Mouse (Mus musculus) MEL (cell line): ENCODE measurements around the gene Ocln. TPM values are rescaled to one million over a fixed set of nuclear protein-coding genes. Genes with fewer than 3 reads are reported as not detected.

ENCODE experiments used
- DNase-seq: peaks from one replicate; pipeline ENCODE4 v3.0.0; 2011; ENCODE audit warnings: low read depth, low spot score
- H3K27ac ChIP-seq: 2 replicates; pipeline ENCODE4 v1.5.1; 2012; ENCODE audit warnings: low read depth, mild to moderate bottlenecking, control low read depth, low read length, moderate library complexity; ENCODE audit not compliant: control insufficient read depth
- H3K27me3 ChIP-seq, 2 experiments: fragments of 150-350 bp in 1 of 2; sonication (generic) in 1 of 2; 2 replicates each; pipeline ENCODE4 v1.6.1; 2012; ENCODE audit warnings: low read length in 2 of 2, mild to moderate bottlenecking in 2 of 2, improper control_type of control experiment in 1 of 2, moderate library complexity in 1 of 2; ENCODE audit not compliant: insufficient read depth in 2 of 2, control insufficient read depth in 1 of 2
- H3K36me3 ChIP-seq, 2 experiments: 2 replicates each; pipeline ENCODE4 v1.6.1; 2012 to 2014; ENCODE audit warnings: low read length in 2 of 2, improper control_type of control experiment in 1 of 2, inconsistent platforms in 1 of 2, mild to moderate bottlenecking in 1 of 2; ENCODE audit not compliant: insufficient read depth in 2 of 2, control insufficient read depth in 1 of 2
- H3K4me1 ChIP-seq, 2 experiments: fragments of 150-350 bp in 1 of 2; sonication (generic) in 1 of 2; 2 replicates each; pipeline ENCODE4 v1.6.1; 2012; ENCODE audit warnings: low read length in 2 of 2, improper control_type of control experiment in 1 of 2, mild to moderate bottlenecking in 1 of 2; ENCODE audit not compliant: insufficient read depth in 2 of 2, control insufficient read depth in 1 of 2
- H3K4me3 ChIP-seq, 2 experiments: fragments of 150-350 bp in 1 of 2; sonication (generic) in 1 of 2; 2 replicates each; pipeline ENCODE4 v1.5.1; 2012; ENCODE audit warnings: low read depth in 2 of 2, low read length in 2 of 2, mild to moderate bottlenecking in 2 of 2, moderate library complexity in 2 of 2, control low read depth in 1 of 2, improper control_type of control experiment in 1 of 2; ENCODE audit not compliant: control insufficient read depth in 1 of 2, insufficient read depth in 1 of 2
- H3K79me2 ChIP-seq: 2 replicates; pipeline ENCODE4 v1.6.1; 2012; ENCODE audit warnings: mild to moderate bottlenecking, low read length, moderate library complexity; ENCODE audit not compliant: control insufficient read depth, poor library complexity, insufficient read depth
- H3K9ac ChIP-seq: 2 replicates; pipeline ENCODE4 v1.6.1; 2012; ENCODE audit warnings: low read depth, mild to moderate bottlenecking, control low read depth, low read length, moderate library complexity; ENCODE audit not compliant: control insufficient read depth, poor library complexity, severe bottlenecking
- H3K9me3 ChIP-seq: fragments of 150-350 bp; sonication (generic); replicated peaks from 2 replicates; pipeline ENCODE4 v1.6.1; 2012; ENCODE audit warnings: mild to moderate bottlenecking, low read length, improper control_type of control experiment, moderate library complexity; ENCODE audit not compliant: insufficient read depth
- BHLHE40 ChIP-seq: IDR thresholded peaks from 2 replicates; pipeline ENCODE4 v1.6.1; 2012; ENCODE audit warnings: low read depth, mild to moderate bottlenecking, inconsistent platforms, low read length, improper control_type of control experiment, borderline replicate concordance
- CHD2 ChIP-seq: IDR thresholded peaks from 2 replicates; pipeline ENCODE4 v1.6.1; 2011; ENCODE audit warnings: low read length, improper control_type of control experiment
- E2F4 ChIP-seq: IDR thresholded peaks from 2 replicates; pipeline ENCODE4 v1.6.1; 2011; ENCODE audit warnings: low read depth, low read length, improper control_type of control experiment, borderline replicate concordance
- ELF1 ChIP-seq: IDR thresholded peaks from 2 replicates; pipeline ENCODE4 v1.6.1; 2014; ENCODE audit warnings: low read depth, mild to moderate bottlenecking, inconsistent platforms, low read length, improper control_type of control experiment, moderate library complexity
- ETS1 ChIP-seq: IDR thresholded peaks from 2 replicates; pipeline ENCODE4 v1.6.1; 2012; ENCODE audit warnings: low read depth, mild to moderate bottlenecking, inconsistent platforms, low read length, improper control_type of control experiment, moderate library complexity
- GATA1 ChIP-seq: IDR thresholded peaks from 2 replicates; pipeline ENCODE4 v1.6.1; 2011; ENCODE audit warnings: low read depth, low read length, improper control_type of control experiment
- HCFC1 ChIP-seq: IDR thresholded peaks from 2 replicates; pipeline ENCODE4 v1.6.1; 2012; ENCODE audit warnings: low read depth, mild to moderate bottlenecking, inconsistent platforms, low read length, improper control_type of control experiment, moderate library complexity
- JUND ChIP-seq: IDR thresholded peaks from 2 replicates; pipeline ENCODE4 v1.6.1; 2011; ENCODE audit warnings: low read depth, mild to moderate bottlenecking, improper control_type of control experiment, low read length
- KAT2A ChIP-seq: conservative IDR thresholded peaks from 2 replicates; pipeline ENCODE4 v1.6.1; 2012; ENCODE audit warnings: low read depth, low read length, improper control_type of control experiment, inconsistent platforms
- MAZ ChIP-seq: IDR thresholded peaks from 2 replicates; pipeline ENCODE4 v1.6.1; 2012; ENCODE audit warnings: low read depth, mild to moderate bottlenecking, inconsistent platforms, low read length, improper control_type of control experiment
- MEF2A ChIP-seq: IDR thresholded peaks from 2 replicates; pipeline ENCODE4 v1.6.1; 2014; ENCODE audit warnings: low read depth, mild to moderate bottlenecking, inconsistent platforms, low read length, improper control_type of control experiment; ENCODE audit not compliant: poor library complexity, insufficient replicate concordance, severe bottlenecking; ENCODE audit errors: extremely low read depth
- MXI1 ChIP-seq: IDR thresholded peaks from 2 replicates; pipeline ENCODE4 v1.6.1; 2011; ENCODE audit warnings: mild to moderate bottlenecking, low read depth, low read length, improper control_type of control experiment
- MYB ChIP-seq: IDR thresholded peaks from 2 replicates; pipeline ENCODE4 v1.6.1; 2011; ENCODE audit warnings: mild to moderate bottlenecking, low read depth, low read length, improper control_type of control experiment
- NRF1 ChIP-seq: IDR thresholded peaks from 2 replicates; pipeline ENCODE4 v1.6.1; 2014; ENCODE audit warnings: low read depth, mild to moderate bottlenecking, inconsistent platforms, low read length, improper control_type of control experiment, moderate library complexity; ENCODE audit not compliant: poor library complexity, insufficient read depth, severe bottlenecking
- POLR2A ChIP-seq, 2 experiments: IDR thresholded peaks; 2 replicates each; pipeline ENCODE4 v1.6.1; 2011 to 2012; ENCODE audit warnings: low read length in 2 of 2, mild to moderate bottlenecking in 2 of 2, control low read depth in 1 of 2, improper control_type of control experiment in 1 of 2, low read depth in 1 of 2, moderate library complexity in 1 of 2; ENCODE audit not compliant: control insufficient read depth in 1 of 2, insufficient read depth in 1 of 2, poor library complexity in 1 of 2
- POLR2AphosphoS5 ChIP-seq: IDR thresholded peaks from 2 replicates; pipeline ENCODE4 v1.6.1; 2012; ENCODE audit warnings: low read depth, borderline replicate concordance, mild to moderate bottlenecking, inconsistent platforms, low read length, moderate library complexity, mixed read lengths
- RAD21 ChIP-seq: IDR thresholded peaks from 2 replicates; pipeline ENCODE4 v1.6.1; 2011; ENCODE audit warnings: mild to moderate bottlenecking, low read depth, low read length, improper control_type of control experiment
- SIN3A ChIP-seq: IDR thresholded peaks from 2 replicates; pipeline ENCODE4 v1.6.1; 2012; ENCODE audit warnings: low read length, improper control_type of control experiment, inconsistent platforms
- TCF12 ChIP-seq: IDR thresholded peaks from 2 replicates; pipeline ENCODE4 v1.6.1; 2014; ENCODE audit warnings: low read depth, mild to moderate bottlenecking, inconsistent platforms, low read length, improper control_type of control experiment, moderate library complexity
- USF1 ChIP-seq: IDR thresholded peaks from 2 replicates; pipeline ENCODE4 v1.6.1; 2014; ENCODE audit warnings: low read depth, mild to moderate bottlenecking, inconsistent platforms, low read length, improper control_type of control experiment, moderate library complexity
- USF2 ChIP-seq, 2 experiments: IDR thresholded peaks; 2 replicates each; pipeline ENCODE4 v1.6.1; 2011 to 2012; ENCODE audit warnings: improper control_type of control experiment in 2 of 2, low read length in 2 of 2, borderline replicate concordance in 1 of 2, inconsistent platforms in 1 of 2, low read depth in 1 of 2, mild to moderate bottlenecking in 1 of 2; ENCODE audit not compliant: insufficient read depth in 1 of 2
- ZC3H11A ChIP-seq: IDR thresholded peaks from 2 replicates; pipeline ENCODE4 v1.6.1; 2012; ENCODE audit warnings: low read depth, mild to moderate bottlenecking, inconsistent platforms, low read length, improper control_type of control experiment
- ZKSCAN1 ChIP-seq: IDR thresholded peaks from 2 replicates; pipeline ENCODE4 v1.6.1; 2012; ENCODE audit warnings: low read depth, mild to moderate bottlenecking, inconsistent platforms, low read length, improper control_type of control experiment, moderate library complexity
- ZNF384 ChIP-seq: IDR thresholded peaks from 2 replicates; pipeline ENCODE4 v1.6.1; 2012; ENCODE audit warnings: low read depth, mild to moderate bottlenecking, inconsistent platforms, low read length, improper control_type of control experiment
- polyA plus RNA-seq, 2 experiments: library from polyadenylated mRNA; stranded (reverse) in 1 of 2; unstranded in 1 of 2; fragments of >175 nt in 1 of 2; fragments of >200 nt in 1 of 2; gene quantifications; 2 replicates each; pipeline versions ENCODE4 v1.2.1 to v1.2.4; 2012; ENCODE audit warnings: low replicate concordance in 2 of 2, low read depth in 1 of 2; ENCODE audit not compliant: insufficient read length in 2 of 2, insufficient read depth in 1 of 2, missing spikeins in 1 of 2
- total RNA-seq: library from RNA; depleted of rRNA; stranded (reverse); fragments of 300-350 nt; gene quantifications from 2 replicates; pipeline ENCODE4 v1.2.3, GENCODE M21; 2012

Ocln gene
- total and polyA plus RNA-seq, 3 experiments: 0.31 to 0.58 TPM; not detected in 1

GRCm38 (mm10) chr13:100483610-100484009 is 68.9 kb downstream of the Ocln start:
- Histone ChIP-seq H3K79me2 (peaks cover 2% of the 10 kb centered on the region; the same call in 1 of the 2 replicates), H3K27me3 (no peaks in the 10 kb centered on the region), H3K27ac (no peak overlapping the region), H3K36me3 (peaks cover 0 to 27% of the 10 kb centered on the region in 2 experiments; a peak in 2 of 4 replicates), H3K9me3 (no peaks in the 10 kb centered on the region), H3K4me1 (no peaks in the 10 kb centered on the region), H3K9ac (no peak overlapping the region), H3K4me3 (no peak overlapping the region)
- DNase-seq: no peak
- TF ChIP-seq E2F4: no peak
- no peak for TF ChIP-seq USF2 (IDR thresholded peaks at IDR 0.05; ENCODE audit: borderline replicate concordance in 1 of 2, insufficient read depth in 1 of 2, low read depth in 1 of 2, low read length in 2 of 2)
- no peak for TF ChIP-seq RAD21
- TF ChIP-seq NRF1: no peak
- no peak for TF ChIP-seq MAZ
- TF ChIP-seq MEF2A: no peak
- TF ChIP-seq ZNF384: no peak
- no peak for TF ChIP-seq MXI1
- no peak for TF ChIP-seq TCF12
- no peak for TF ChIP-seq CHD2
- no peak for TF ChIP-seq GATA1
- TF ChIP-seq ELF1: no peak
- no peak for TF ChIP-seq ETS1
- no peak for TF ChIP-seq KAT2A
- TF ChIP-seq USF1: no peak
- no peak for TF ChIP-seq ZKSCAN1
- TF ChIP-seq MYB: no peak
- no peak for TF ChIP-seq SIN3A
- no peak for TF ChIP-seq POLR2AphosphoS5

- H3K4me1 ChIP-seq: peaks cover 0 to 3% of the 10 kb centered on the region in 2 experiments; a peak in 1 of 4 replicates
- no peak for TF ChIP-seq USF1
- no peak for TF ChIP-seq GATA1
- no peak for TF ChIP-seq ZC3H11A
- TF ChIP-seq HCFC1: no peak
- no peak for TF ChIP-seq ETS1
- no peak for TF ChIP-seq BHLHE40
- TF ChIP-seq POLR2A (IDR thresholded peaks at IDR 0.05; ENCODE audit: control insufficient read depth in 1 of 2, insufficient read depth in 1 of 2, low read depth in 1 of 2, low read length in 2 of 2, poor library complexity in 1 of 2): no peak
- TF ChIP-seq JUND: no peak
- H3K9ac ChIP-seq: no peak overlapping the region
- no peak overlapping the region for H3K4me3 ChIP-seq
- H3K27ac ChIP-seq: no peak overlapping the region
- H3K79me2 ChIP-seq: no peaks in the 10 kb centered on the region
- DNase-seq: peak; percentile 32
- H3K36me3 ChIP-seq: peaks cover 0 to 3% of the 10 kb centered on the region in 2 experiments
- no peaks in the 10 kb centered on the region for H3K9me3 ChIP-seq
- no peaks in the 10 kb centered on the region for H3K27me3 ChIP-seq
Observed at GRCm38 (mm10) chr13:100463527-100464222, 88.8 kb downstream of the Ocln start.
